Mouse (Mus musculus): ENCODE data around the gene Rita1. TPM values are rescaled to one million over a fixed set of nuclear protein-coding genes. Genes with fewer than 3 reads are reported as not detected.

Rita1 gene
- total and polyA plus RNA-seq, 3 experiments: 8.4 to 42.4 (median 9.5) TPM

- TF ChIP-seq TAL1 (conservative IDR thresholded peaks at IDR 0.05; ENCODE audit: low read depth, low read length): no peak
- no peak for TF ChIP-seq GATA2 (IDR thresholded peaks at IDR 0.05; ENCODE audit: borderline replicate concordance, low read depth, low read length)
- no peak for TF ChIP-seq POLR2AphosphoS5 (IDR thresholded peaks at IDR 0.05; ENCODE audit: insufficient replicate concordance, low read depth, low read length)
- no peak for TF ChIP-seq GATA1 (IDR thresholded peaks at IDR 0.05; ENCODE audit: borderline replicate concordance, low read length)
- TF ChIP-seq CTCF (IDR thresholded peaks at IDR 0.05; ENCODE audit: low read depth, low read length): no peak
- no peaks in the 10 kb centered on the region for H3K36me3 ChIP-seq (replicated peaks)
- ATAC-seq (ENCODE audit: extremely low read depth, insufficient number of reproducible peaks, low FRiP score, poor library complexity, severe bottlenecking) (no peak), DNase-seq (ENCODE audit: low spot score) (no peak)
- H3K9me3 ChIP-seq (replicated peaks): peaks cover 5% of the 10 kb centered on the region
- no peak overlapping the region; the same call in 1 of the 2 replicates for H3K4me3 ChIP-seq (ENCODE audit: low read depth, low read length)
- H3K27me3 ChIP-seq (ENCODE audit: insufficient read depth, low read length): peaks cover 29% of the 10 kb centered on the region
- peaks cover 54% of the 10 kb centered on the region for H3K4me1 ChIP-seq (ENCODE audit: insufficient read depth, low read depth, low read length)
Measured at GRCm38 (mm10) chr5:120644227-120644626, 31.8 kb upstream of the Rita1 start.

- Histone ChIP-seq H3K4me3 (ENCODE audit: low read depth, low read length) (peak overlapping the region; percentile 18; the same call in 1 of the 2 replicates), H3K27me3 (ENCODE audit: insufficient read depth, low read length) (peaks cover 29% of the 10 kb centered on the region), H3K4me1 (ENCODE audit: insufficient read depth, low read depth, low read length) (peaks cover 49% of the 10 kb centered on the region), H3K9me3 (replicated peaks) (peaks cover 5% of the 10 kb centered on the region), H3K36me3 (replicated peaks) (no peaks in the 10 kb centered on the region)
- DNase-seq (ENCODE audit: low spot score) (no peak), ATAC-seq (ENCODE audit: extremely low read depth, insufficient number of reproducible peaks, low FRiP score, poor library complexity, severe bottlenecking) (no peak)
- TF ChIP-seq GATA2 (IDR thresholded peaks at IDR 0.05; ENCODE audit: borderline replicate concordance, low read depth, low read length) (no peak), GATA1 (IDR thresholded peaks at IDR 0.05; ENCODE audit: borderline replicate concordance, low read length) (no peak), CTCF (IDR thresholded peaks at IDR 0.05; ENCODE audit: low read depth, low read length) (no peak), TAL1 (conservative IDR thresholded peaks at IDR 0.05; ENCODE audit: low read depth, low read length) (no peak), POLR2AphosphoS5 (IDR thresholded peaks at IDR 0.05; ENCODE audit: insufficient replicate concordance, low read depth, low read length) (no peak)
Measured at GRCm38 (mm10) chr5:120643365-120644085, 31.1 kb upstream of the Rita1 start.

DNA sequence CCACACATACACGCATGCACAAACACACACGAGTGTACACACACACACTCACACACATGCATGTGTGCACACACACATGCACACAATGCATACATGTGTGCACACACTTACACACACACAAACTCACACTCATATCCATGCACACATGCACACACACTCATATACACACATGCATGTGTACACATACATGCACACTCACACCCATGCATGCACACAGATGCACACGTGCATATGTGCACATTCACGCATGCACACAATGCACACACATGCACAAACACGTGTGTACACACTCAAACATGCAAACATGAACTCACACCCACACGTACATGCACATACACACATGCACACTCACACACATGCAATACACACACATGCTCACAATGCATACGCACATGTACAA lies 27.7 kb upstream of the Rita1 start:
- peaks cover 6% of the 10 kb centered on the region for H3K9me3 ChIP-seq (replicated peaks)
- DNase-seq (ENCODE audit: low spot score): no peak
- H3K27me3 ChIP-seq (ENCODE audit: insufficient read depth, low read length): peaks cover 36% of the 10 kb centered on the region
- no peak for ATAC-seq (ENCODE audit: extremely low read depth, insufficient number of reproducible peaks, low FRiP score, poor library complexity, severe bottlenecking)
- no peak for TF ChIP-seq CTCF (IDR thresholded peaks at IDR 0.05; ENCODE audit: low read depth, low read length)
- TF ChIP-seq GATA2 (IDR thresholded peaks at IDR 0.05; ENCODE audit: borderline replicate concordance, low read depth, low read length): no peak
- no peak for TF ChIP-seq GATA1 (IDR thresholded peaks at IDR 0.05; ENCODE audit: borderline replicate concordance, low read length)
- TF ChIP-seq TAL1 (conservative IDR thresholded peaks at IDR 0.05; ENCODE audit: low read depth, low read length): no peak
- TF ChIP-seq POLR2AphosphoS5 (IDR thresholded peaks at IDR 0.05; ENCODE audit: insufficient replicate concordance, low read depth, low read length): peak; percentile 87; the same call in 1 of the 2 replicates
- no peak overlapping the region; the same call in 1 of the 2 replicates for H3K4me3 ChIP-seq (ENCODE audit: low read depth, low read length)
- peaks cover 31% of the 10 kb centered on the region for H3K4me1 ChIP-seq (ENCODE audit: insufficient read depth, low read depth, low read length)
- no peaks in the 10 kb centered on the region for H3K36me3 ChIP-seq (replicated peaks)

- no peak for DNase-seq (ENCODE audit: low spot score)
- H3K4me1 ChIP-seq (ENCODE audit: insufficient read depth, low read depth, low read length): peaks cover 13% of the 10 kb centered on the region
- peaks cover 16% of the 10 kb centered on the region for H3K9me3 ChIP-seq (replicated peaks)
- no peaks in the 10 kb centered on the region for H3K36me3 ChIP-seq (replicated peaks)
- peaks cover 46% of the 10 kb centered on the region for H3K27me3 ChIP-seq (ENCODE audit: insufficient read depth, low read length)
- H3K4me3 ChIP-seq (ENCODE audit: low read depth, low read length): no peak overlapping the region
- no peak for ATAC-seq (ENCODE audit: extremely low read depth, insufficient number of reproducible peaks, low FRiP score, poor library complexity, severe bottlenecking)
- TF ChIP-seq GATA1 (IDR thresholded peaks at IDR 0.05; ENCODE audit: borderline replicate concordance, low read length): no peak
- no peak for TF ChIP-seq POLR2AphosphoS5 (IDR thresholded peaks at IDR 0.05; ENCODE audit: insufficient replicate concordance, low read depth, low read length)
- no peak for TF ChIP-seq CTCF (IDR thresholded peaks at IDR 0.05; ENCODE audit: low read depth, low read length)
- no peak for TF ChIP-seq GATA2 (IDR thresholded peaks at IDR 0.05; ENCODE audit: borderline replicate concordance, low read depth, low read length)
- no peak for TF ChIP-seq TAL1 (conservative IDR thresholded peaks at IDR 0.05; ENCODE audit: low read depth, low read length)
Measured at GRCm38 (mm10) chr5:120635633-120636032, 23.2 kb upstream of the Rita1 start.

DNA sequence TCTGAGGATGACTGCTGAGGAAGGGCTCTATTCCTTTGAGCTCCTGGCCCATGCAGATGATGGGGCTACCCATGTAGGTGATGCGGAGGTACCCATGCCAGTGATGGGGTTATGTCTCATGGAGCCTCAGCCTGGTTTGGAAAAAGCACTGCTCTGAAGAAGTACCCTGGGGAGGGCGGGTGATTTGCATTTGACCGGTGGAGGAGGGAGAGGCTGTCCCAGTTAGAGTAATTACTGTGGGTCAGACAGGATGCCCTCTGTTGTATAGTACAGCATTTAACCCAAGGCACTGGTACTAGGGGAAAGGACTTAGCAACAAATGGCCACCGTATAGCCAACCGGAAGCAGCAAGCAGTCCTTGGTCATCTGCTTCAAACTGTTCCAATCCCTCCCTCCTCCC lies 22.5 kb upstream of the Rita1 start:
- Histone ChIP-seq H3K4me3 (ENCODE audit: low read depth, low read length) (no peak overlapping the region), H3K27me3 (ENCODE audit: insufficient read depth, low read length) (peaks cover 44% of the 10 kb centered on the region), H3K9me3 (replicated peaks) (peaks cover 12% of the 10 kb centered on the region), H3K36me3 (replicated peaks) (peaks cover 4% of the 10 kb centered on the region), H3K4me1 (ENCODE audit: insufficient read depth, low read depth, low read length) (peaks cover 13% of the 10 kb centered on the region)
- no peak for TF ChIP-seq CTCF (IDR thresholded peaks at IDR 0.05; ENCODE audit: low read depth, low read length)
- DNase-seq (ENCODE audit: low spot score) (no peak), ATAC-seq (ENCODE audit: extremely low read depth, insufficient number of reproducible peaks, low FRiP score, poor library complexity, severe bottlenecking) (no peak)

DNA sequence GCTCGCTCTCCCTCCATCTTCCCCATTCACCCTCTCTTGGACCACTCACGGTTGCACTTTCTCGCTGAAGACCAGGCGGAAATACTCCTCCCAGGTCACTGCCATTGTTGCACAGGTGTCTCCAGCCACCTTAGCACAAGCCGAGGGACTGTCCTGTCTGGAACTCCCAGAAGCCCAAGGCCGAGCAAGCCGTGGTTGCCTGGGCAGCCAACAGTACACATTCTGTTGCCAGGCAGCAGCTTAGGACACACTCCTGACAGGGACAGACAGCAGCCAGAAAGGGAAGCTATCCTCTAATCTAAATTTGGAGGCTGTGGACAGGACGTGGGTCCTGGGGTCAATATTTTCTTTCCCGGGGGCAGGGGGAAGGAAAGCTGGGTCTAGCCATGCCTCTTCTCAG lies 21.7 kb upstream of the Rita1 start, which contains the start of gene Cfap73:
TSS of gene Cfap73 (minus strand) at position 105 of the 400 bp plus-strand sequence.
- Histone ChIP-seq H3K4me1 (ENCODE audit: insufficient read depth, low read depth, low read length) (peaks cover 14% of the 10 kb centered on the region), H3K4me3 (ENCODE audit: low read depth, low read length) (no peak within 1 kb of the TSS), H3K27me3 (ENCODE audit: insufficient read depth, low read length) (peaks cover 44% of the 10 kb centered on the region), H3K9me3 (replicated peaks) (peaks cover 12% of the 10 kb centered on the region), H3K36me3 (replicated peaks) (peaks cover 10% of the 10 kb centered on the region)
- no peak for TF ChIP-seq TAL1 (conservative IDR thresholded peaks at IDR 0.05; ENCODE audit: low read depth, low read length)
- no peak for TF ChIP-seq CTCF (IDR thresholded peaks at IDR 0.05; ENCODE audit: low read depth, low read length)
- no peak for TF ChIP-seq GATA2 (IDR thresholded peaks at IDR 0.05; ENCODE audit: borderline replicate concordance, low read depth, low read length)
- TF ChIP-seq POLR2AphosphoS5 (IDR thresholded peaks at IDR 0.05; ENCODE audit: insufficient replicate concordance, low read depth, low read length): no peak
- TF ChIP-seq GATA1 (IDR thresholded peaks at IDR 0.05; ENCODE audit: borderline replicate concordance, low read length): no peak
- no peak for DNase-seq (ENCODE audit: low spot score)
- ATAC-seq (ENCODE audit: extremely low read depth, insufficient number of reproducible peaks, low FRiP score, poor library complexity, severe bottlenecking): no peak

Data from G1E (cell line).